Mouse (Mus musculus) testis, adult 2 months (tissue): Measurements from ENCODE around the gene Pla2g2d.

ENCODE experiments used
- CTCF ChIP-seq: fragments of 200-500 bp; IDR thresholded peaks from 2 replicates; pipeline ENCODE4 v1.5.1; 2012; ENCODE audit warnings: low read depth, mild to moderate bottlenecking, inconsistent platforms, low read length, moderate library complexity; ENCODE audit not compliant: control insufficient read depth, insufficient read depth, insufficient replicate concordance
- POLR2A ChIP-seq: fragments of 200-500 bp; IDR thresholded peaks from 2 replicates; pipeline ENCODE4 v1.6.1; 2012; ENCODE audit warnings: low read depth, mild to moderate bottlenecking, inconsistent platforms, low read length, moderate library complexity; ENCODE audit not compliant: control insufficient read depth

DNA sequence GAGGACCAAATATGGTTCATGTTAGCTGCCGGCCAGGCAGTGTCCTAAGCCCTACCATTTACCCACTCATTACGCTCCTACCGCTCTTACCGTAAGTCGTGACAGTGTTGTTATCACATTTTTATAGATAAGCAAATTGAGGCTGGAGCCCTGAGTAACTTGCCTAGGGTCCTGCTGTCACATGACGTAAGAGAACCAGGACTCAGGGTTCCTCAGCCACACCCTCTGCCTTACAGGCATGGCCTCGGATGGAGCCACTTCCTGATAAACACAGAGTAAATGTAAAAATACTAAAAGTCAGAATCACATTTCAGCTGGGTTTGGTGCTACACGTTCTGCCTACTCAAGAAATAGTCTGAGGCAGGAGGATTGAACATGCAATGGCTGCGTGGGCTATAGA, 21.1 kb upstream of the Pla2g2d start:
- TF ChIP-seq POLR2A = no peak
- no peak for TF ChIP-seq CTCF
